Mouse (Mus musculus) spleen, adult 2 months (tissue): ENCODE measurements at regions not wholly inside any gene's neighbourhood (a gene's known extent, or its start where the extent isn't known, plus 50 kb on each side); places are given as distances from the start of the nearest gene placed in this dataset.

Experiments used
- CTCF ChIP-seq: fragments of 200-500 bp; IDR thresholded peaks from 2 replicates; pipeline ENCODE4 v1.5.1; 2011; ENCODE audit warnings: mild to moderate bottlenecking, inconsistent platforms; ENCODE audit not compliant: insufficient read depth, insufficient read length, insufficient replicate concordance; ENCODE audit errors: extremely low read depth
- POLR2A ChIP-seq: fragments of 200-500 bp; IDR thresholded peaks from 2 replicates; pipeline ENCODE4 v1.6.1; 2011; ENCODE audit warnings: low read depth, low read length, inconsistent platforms

DNA sequence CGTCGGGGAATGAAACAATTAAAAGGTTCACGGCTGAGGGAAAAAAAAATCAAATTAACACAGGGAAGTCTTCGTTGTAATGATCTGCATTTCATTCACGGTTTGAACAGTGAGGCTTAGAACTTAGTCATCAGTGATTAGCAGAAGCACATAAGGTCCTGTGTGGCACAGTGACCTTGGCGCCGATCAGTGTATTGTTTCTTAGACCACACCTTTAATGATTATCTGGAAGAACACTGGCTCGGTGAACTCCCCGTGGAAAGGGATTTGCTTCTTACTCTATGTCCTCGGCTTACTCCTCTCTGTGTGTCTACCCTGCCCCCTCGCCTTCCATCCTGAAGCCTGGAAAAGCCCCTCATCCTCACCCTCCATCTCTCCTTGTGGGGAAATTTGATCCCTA is 181.6 kb upstream of the Ccdc122 start:
- no peak for TF ChIP-seq CTCF
- TF ChIP-seq POLR2A, result no peak
